Mouse (Mus musculus) frontal cortex, adult 2 months (tissue): Measurements from ENCODE around the gene Mgat3. TPM values are rescaled to one million over a fixed set of nuclear protein-coding genes. Genes with fewer than 3 reads are reported as not detected.
A peak's percentile ranks its signal among the peaks of the same experiment; 100 is the strongest.

Experiments
- DNase-seq, 2 experiments: peaks; one replicate each; pipeline ENCODE4 v3.0.0; 2022; ENCODE audit warnings: low spot score in 1 of 2; ENCODE audit errors: extremely low spot score in 1 of 2
- polyA plus RNA-seq: library from polyadenylated mRNA; depleted of rRNA; stranded (reverse); fragments of >200 nt; gene quantifications from 2 replicates; pipeline ENCODE4 v1.2.3, GENCODE M21; 2012

The Mgat3 gene
- polyA plus RNA-seq, 1 experiment: 84.5 TPM

- no peak for DNase-seq
These were observed 25.0 kb upstream of the Mgat3 start for GRCm38 (mm10) chr15:80148565-80148964.

GRCm38 (mm10) chr15:80149517-80149916 is 24.0 kb upstream of the Mgat3 start:
- no peak for DNase-seq

- DNase-seq: no peak
These were observed 20.9 kb upstream of the Mgat3 start for GRCm38 (mm10) chr15:80152663-80153062.

DNA sequence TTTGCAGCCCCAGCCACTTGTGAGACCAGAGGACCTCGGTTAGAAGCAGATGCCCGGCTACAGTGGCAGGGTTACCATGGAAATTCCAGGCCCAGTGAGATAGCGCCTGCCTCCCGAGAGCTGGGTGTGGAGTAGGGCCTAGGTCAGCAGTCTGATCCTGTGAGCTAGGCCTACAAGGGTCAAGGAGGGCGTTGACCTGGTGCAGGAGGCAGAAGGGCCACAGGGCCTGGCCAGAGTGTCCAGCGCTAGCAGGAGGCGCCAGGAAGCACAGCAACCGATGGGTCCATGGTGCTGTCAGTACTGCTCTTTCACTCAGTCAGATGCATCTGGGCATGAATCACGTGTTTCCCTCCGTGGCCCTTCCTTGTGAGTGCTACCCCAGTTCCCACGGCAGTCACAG is 19.8 kb upstream of the Mgat3 start:
- DNase-seq: no peak

DNA sequence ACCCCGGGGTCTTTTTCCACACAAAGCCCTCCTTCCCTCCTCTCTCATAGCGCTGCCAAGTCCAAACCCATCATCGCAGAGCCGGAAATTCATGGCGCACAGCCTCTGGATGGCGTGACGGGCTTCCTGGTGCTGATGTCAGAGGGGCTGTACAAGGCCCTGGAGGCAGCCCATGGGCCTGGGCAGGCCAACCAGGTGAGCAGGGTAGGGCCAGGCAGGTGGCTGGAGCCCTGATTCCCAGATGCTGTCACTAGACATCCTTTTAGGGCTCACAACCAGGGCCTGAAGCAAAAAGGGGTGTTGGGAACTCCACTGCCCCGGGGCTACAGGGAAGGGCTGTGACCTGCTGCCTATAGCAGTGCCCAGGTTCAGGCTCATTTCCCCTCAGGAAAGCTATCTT is 17.8 kb upstream of the Mgat3 start:
- DNase-seq: no peak

GRCm38 (mm10) chr15:80157197-80157943 is 16.2 kb upstream of the Mgat3 start:
- DNase-seq: no peak

GRCm38 (mm10) chr15:80158001-80158706 is 15.4 kb upstream of the Mgat3 start:
- DNase-seq: no peak

DNA sequence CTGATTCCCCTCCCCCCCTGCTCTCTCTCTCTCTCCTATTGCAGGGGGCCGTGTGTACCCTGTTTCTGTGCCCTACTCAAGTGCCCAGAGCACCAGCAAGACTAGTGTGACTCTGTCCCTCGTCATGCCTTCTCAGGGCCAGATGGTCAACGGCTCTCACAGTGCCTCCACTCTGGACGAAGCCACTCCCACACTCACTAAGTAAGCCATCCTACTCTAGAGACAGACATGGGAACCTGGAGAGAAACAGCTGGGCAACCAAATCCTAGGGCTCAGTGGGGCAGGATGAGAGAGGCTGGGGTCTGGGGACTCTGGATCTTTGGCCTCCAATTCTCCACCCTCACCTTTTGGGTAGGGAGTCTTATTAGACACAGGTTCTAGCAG is 14.8 kb upstream of the Mgat3 start:
- no peak for DNase-seq

DNA sequence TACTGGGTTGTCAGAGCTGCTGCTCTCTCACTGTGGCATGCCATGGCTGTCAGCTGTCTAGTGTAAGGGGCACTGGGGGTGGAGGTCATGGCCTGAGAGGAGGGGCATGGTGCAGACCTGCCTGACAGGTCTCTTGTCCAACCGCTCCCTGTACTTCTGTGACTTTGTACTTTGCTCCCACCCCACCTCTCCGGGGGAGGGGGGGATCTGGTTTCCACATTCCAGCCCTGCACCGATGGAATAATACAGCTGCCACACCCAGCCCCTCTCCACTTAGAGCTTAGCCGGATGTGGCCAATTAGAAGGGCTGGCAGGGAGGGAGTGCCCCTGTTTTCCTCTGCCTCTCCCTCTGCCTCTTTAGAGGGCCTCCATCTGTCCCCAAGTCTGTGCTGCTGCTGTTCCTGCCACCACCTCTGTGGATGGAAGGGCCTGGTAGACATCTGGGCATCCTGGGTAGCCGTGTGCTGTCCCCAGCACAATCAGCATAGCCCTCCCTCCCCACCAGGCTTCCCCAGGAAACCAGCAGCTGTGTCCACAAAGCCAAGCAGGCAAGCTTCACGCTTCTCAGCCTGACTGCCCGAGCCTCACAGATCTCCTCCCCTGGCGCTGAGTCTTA is 14.1 kb upstream of the Mgat3 start:
- DNase-seq: no peak

DNA sequence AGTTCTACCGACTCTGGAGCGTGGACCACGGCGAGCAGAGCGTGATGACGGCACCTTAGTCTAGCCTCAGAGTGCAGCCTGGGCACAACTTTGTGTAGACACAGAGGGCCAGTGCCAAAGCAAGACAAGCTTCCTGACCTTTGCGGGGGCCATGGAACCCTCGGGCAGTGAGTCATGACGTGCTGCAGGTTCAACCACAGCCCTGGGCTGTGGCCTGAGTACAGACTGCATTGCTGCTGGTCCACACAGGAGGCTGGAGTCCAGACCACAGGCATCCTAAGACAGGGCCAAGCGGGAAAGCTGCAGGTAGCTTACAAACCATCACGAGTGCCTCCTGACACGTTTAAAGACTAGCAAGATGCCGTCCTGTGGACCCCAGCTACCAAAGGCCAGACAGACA is 13.3 kb upstream of the Mgat3 start:
- DNase-seq: no peak

DNA sequence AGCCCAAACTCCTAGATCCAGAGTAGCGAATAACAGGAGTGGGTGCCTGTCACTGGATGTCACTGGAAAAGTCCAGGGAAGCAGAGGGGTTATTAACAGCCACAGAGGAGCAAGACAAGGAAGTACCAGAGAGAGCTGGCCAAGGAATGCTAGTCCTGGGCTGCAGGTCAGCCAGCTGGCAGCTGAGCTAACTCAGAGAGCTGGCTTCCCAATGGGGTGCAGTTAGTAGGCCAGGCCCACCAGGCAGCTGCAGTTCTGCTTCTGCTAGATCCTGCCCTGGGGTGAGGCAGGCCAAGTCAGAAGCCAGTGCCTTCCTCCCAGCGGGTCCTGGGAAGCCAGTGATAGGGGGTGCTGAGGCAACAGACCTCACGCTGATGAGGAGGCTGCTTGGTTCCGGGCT is 12.8 kb upstream of the Mgat3 start:
- no peak for DNase-seq

- no peak for DNase-seq
These were observed 12.3 kb upstream of the Mgat3 start for GRCm38 (mm10) chr15:80161199-80161598.

GRCm38 (mm10) chr15:80162401-80162964 is 11.0 kb upstream of the Mgat3 start:
- no peak for DNase-seq

- DNase-seq: peak; percentile 48 to 72
These were observed 10.2 kb upstream of the Mgat3 start for GRCm38 (mm10) chr15:80163274-80163673.

DNA sequence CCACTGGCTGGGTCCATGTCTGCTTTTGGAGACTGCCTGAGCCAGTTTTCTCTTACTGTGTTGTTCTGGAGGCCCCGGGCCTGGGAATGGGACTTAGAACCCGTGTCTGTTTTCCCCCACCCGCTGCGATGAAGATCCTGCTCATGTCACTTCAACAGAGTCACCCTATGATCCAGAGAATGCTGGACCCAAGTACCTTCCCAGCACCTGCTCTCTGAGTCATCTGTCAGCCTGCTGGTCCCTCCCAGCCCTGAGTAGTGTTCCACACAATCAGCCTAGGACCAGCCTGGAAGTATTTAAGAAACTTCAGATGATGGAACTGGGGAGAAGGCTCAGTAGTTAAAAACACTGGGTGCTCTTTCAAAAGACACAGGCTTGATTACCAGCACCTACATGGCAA is 9.8 kb upstream of the Mgat3 start:
- DNase-seq: no peak

GRCm38 (mm10) chr15:80165396-80165795 is 8.1 kb upstream of the Mgat3 start:
- DNase-seq: no peak

DNA sequence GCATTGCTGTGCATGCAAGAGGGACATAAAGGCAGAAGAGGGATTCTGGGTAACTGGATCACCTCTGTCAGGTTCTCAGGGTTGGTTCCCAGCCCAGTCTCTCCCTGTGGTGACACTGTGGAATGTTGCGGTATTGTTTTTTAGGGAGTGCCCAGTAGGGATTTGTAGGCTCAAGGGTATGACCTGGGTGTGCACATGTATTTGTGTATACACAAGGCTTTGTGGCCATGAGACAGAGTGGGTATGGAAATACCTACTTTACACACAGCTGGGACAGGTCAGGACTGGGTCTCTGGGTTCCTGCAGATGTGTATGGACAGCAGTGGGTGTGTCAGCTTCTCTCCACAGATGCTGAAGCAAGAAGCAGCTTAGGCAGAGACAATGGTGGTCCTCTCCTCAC is 4.0 kb upstream of the Mgat3 start:
- no peak for DNase-seq

DNA sequence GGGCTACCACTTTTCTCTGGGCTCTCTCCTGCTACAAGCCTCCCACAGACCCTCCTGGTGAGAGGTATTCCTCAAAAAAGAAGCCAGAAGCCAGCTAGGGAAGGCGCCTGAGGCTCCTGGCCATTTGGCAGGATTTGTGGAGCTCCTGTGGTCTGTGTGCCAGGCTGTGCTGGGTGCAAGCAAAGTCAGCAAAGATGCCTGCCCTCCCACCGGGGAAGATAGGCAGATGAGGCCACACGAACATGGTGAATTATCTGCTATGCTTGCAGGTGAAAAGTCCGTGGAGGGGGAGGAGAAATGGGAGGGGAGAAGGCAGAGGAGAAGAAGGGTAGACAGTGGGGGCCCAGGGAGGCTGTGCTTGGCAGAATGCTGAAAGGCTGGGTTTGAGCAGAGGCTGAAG is 3.2 kb upstream of the Mgat3 start:
- DNase-seq: no peak

GRCm38 (mm10) chr15:80171286-80171685 is 2.2 kb upstream of the Mgat3 start:
- no peak for DNase-seq

DNA sequence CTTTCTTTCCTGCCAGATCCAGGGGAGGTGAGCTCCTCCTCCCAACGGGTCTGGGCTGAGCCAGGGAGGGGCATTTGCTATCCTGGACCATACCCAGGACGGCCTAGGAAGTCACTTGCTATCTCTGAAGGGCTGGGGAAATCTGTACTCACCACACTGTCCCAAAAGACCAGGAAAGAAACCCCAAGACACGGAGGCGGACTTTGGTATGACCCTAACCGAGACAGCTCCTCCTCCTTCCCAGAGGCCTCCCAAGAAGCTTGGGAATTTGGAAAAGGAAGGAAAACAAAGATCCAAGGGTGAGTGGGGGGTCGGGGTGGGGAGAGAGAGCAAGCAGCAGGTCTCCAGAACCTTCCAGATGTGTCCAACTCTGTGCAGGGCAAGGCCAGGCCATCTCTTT is 1.7 kb upstream of the Mgat3 start:
- no peak for DNase-seq

GRCm38 (mm10) chr15:80173781-80174597 is 468 bp downstream of the Mgat3 start:
- DNase-seq: peak in 1 of 2 experiments; percentile 67
